Mouse (Mus musculus): ENCODE results near the gene Cntn5. TPM values are rescaled to one million over a fixed set of nuclear protein-coding genes. Genes with fewer than 3 reads are reported as not detected.

The Cntn5 gene
- polyA plus RNA-seq, 1 experiment from 2014 or later, result 0.65 TPM

DNA sequence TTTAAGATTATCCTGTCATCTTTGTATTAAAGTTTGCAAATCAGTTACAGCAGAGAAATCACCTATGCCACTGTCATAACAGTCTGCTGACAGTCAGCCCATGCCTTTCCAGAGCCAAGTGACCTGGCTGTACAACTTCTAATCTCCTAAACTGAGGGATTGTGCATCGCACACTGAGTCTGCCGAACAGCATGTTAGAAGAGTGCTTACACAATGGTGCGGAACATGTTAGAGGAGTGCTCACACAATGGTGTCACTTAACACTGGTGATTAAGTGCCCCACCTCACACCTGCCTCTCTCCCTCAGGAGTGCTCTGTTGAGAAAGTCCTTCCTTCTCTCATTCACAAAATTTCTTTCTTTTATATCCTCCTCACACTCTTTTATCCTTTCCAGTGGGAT is 889.4 kb downstream of the Cntn5 start:
- H3K9me3 ChIP-seq (ENCODE audit: control insufficient read depth, low read length), result no peaks in the 10 kb centered on the region
- ATAC-seq (ENCODE audit: low FRiP score, low TSS enrichment), result no peak
- WGBS, result 55% methylated on average over 3 of the region's 3 CpGs

GRCm38 (mm10) chr9:9984028-9984427 is 920.5 kb downstream of the Cntn5 start:
- Histone ChIP-seq H3K36me3 (ENCODE audit: control insufficient read depth, insufficient read depth, low read length) (no peaks in the 10 kb centered on the region), H3K27ac (ENCODE audit: low read depth, low read length) (no peak overlapping the region), H3K4me2 (replicated peaks; ENCODE audit: low read depth, low read length) (no peak overlapping the region), H3K4me1 (ENCODE audit: control insufficient read depth, insufficient read depth, low read length) (no peaks in the 10 kb centered on the region), H3K4me3 (ENCODE audit: low read length) (no peak overlapping the region), H3K9me3 (ENCODE audit: control insufficient read depth, low read length) (no peaks in the 10 kb centered on the region), H3K9ac (ENCODE audit: low read depth, low read length) (no peak overlapping the region), H3K27me3 (ENCODE audit: control insufficient read depth, insufficient read depth, low read length) (no peaks in the 10 kb centered on the region)
- no peak for ATAC-seq (ENCODE audit: low FRiP score, low TSS enrichment)
- 76% methylated on average over 8 of the region's 8 CpGs for WGBS

More for the DNA sequence above, 889.4 kb downstream of the Cntn5 start:
- H3K27ac ChIP-seq (ENCODE audit: low read depth, low read length), result no peak overlapping the region
- H3K4me3 ChIP-seq (ENCODE audit: low read length), result no peak overlapping the region
- no peak overlapping the region for H3K9ac ChIP-seq (ENCODE audit: low read depth, low read length)
- no peaks in the 10 kb centered on the region for H3K4me1 ChIP-seq (ENCODE audit: control insufficient read depth, insufficient read depth, low read length)
- H3K36me3 ChIP-seq (ENCODE audit: control insufficient read depth, insufficient read depth, low read length), result no peaks in the 10 kb centered on the region
- no peaks in the 10 kb centered on the region for H3K27me3 ChIP-seq (ENCODE audit: control insufficient read depth, insufficient read depth, low read length)
- no peak overlapping the region for H3K4me2 ChIP-seq (replicated peaks; ENCODE audit: low read depth, low read length)

DNA sequence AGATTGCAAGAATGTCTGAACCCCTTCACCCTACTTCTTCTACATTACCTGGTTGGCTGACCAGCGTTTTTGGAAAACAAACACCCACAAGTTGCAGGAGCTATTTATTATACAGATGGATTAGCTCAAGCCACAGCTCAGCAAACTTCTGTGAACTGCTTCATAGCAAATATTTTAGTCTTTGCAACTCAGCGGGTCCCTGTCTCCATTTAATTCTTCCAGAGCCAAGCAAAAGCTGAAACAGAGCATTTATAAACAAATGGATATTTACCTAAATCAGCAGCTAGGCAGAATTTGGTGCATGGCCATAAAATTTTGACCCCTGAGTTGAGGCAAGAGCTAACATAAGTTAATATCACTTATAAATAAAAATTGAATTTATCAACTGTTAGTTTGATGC is 921.4 kb downstream of the Cntn5 start:
- Histone ChIP-seq H3K4me1 (ENCODE audit: control insufficient read depth, insufficient read depth, low read length) (no peaks in the 10 kb centered on the region), H3K36me3 (ENCODE audit: control insufficient read depth, insufficient read depth, low read length) (no peaks in the 10 kb centered on the region), H3K9ac (ENCODE audit: low read depth, low read length) (no peak overlapping the region), H3K4me3 (ENCODE audit: low read length) (no peak overlapping the region), H3K27ac (ENCODE audit: low read depth, low read length) (no peak overlapping the region), H3K9me3 (ENCODE audit: control insufficient read depth, low read length) (no peaks in the 10 kb centered on the region), H3K4me2 (replicated peaks; ENCODE audit: low read depth, low read length) (no peak overlapping the region), H3K27me3 (ENCODE audit: control insufficient read depth, insufficient read depth, low read length) (no peaks in the 10 kb centered on the region)
- 48% methylated on average over 2 of the region's 2 CpGs for WGBS
- ATAC-seq (ENCODE audit: low FRiP score, low TSS enrichment), result peak; percentile 60; the same call in 1 of the 2 replicates

- Histone ChIP-seq H3K4me1 (ENCODE audit: control insufficient read depth, insufficient read depth, low read length) (no peaks in the 10 kb centered on the region), H3K4me2 (replicated peaks; ENCODE audit: low read depth, low read length) (no peak overlapping the region), H3K9me3 (ENCODE audit: control insufficient read depth, low read length) (no peaks in the 10 kb centered on the region), H3K9ac (ENCODE audit: low read depth, low read length) (no peak overlapping the region), H3K27me3 (ENCODE audit: control insufficient read depth, insufficient read depth, low read length) (no peaks in the 10 kb centered on the region), H3K4me3 (ENCODE audit: low read length) (no peak overlapping the region), H3K36me3 (ENCODE audit: control insufficient read depth, insufficient read depth, low read length) (no peaks in the 10 kb centered on the region), H3K27ac (ENCODE audit: low read depth, low read length) (no peak overlapping the region)
- ATAC-seq (ENCODE audit: low FRiP score, low TSS enrichment), result no peak
- 87% methylated on average over 4 of the region's 4 CpGs for WGBS
Measured at GRCm38 (mm10) chr9:9965370-9965769, 939.2 kb downstream of the Cntn5 start.

DNA sequence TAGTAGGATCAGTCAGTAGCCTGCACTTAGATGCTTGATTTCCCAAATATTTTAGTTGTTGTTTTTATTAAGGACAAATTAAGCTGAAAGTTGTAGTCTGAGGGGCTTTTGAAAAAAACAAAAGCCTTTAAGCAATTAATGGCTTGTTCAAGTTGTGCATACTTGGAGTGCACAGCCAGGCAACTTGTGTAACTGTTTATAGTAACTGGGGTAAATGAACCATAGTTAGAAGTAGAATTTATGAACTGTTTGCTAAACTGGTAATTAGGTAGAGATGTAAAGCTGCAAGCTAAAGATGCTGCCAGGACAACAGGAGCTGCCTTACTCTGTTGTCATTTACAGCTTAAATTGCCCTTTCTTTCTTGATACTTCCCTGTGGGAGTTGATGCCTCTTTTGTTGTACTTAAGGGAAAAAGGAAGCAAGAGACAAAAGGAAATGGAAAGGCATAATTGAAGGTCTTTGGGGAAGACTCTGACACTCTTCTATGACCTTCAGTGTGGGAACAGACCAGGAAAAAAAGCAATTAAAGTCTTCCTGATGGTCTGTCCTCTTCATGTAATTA is 943.9 kb downstream of the Cntn5 start:
- Histone ChIP-seq H3K9me3 (ENCODE audit: control insufficient read depth, low read length) (no peaks in the 10 kb centered on the region), H3K27me3 (ENCODE audit: control insufficient read depth, insufficient read depth, low read length) (no peaks in the 10 kb centered on the region), H3K4me3 (ENCODE audit: low read length) (no peak overlapping the region), H3K4me1 (ENCODE audit: control insufficient read depth, insufficient read depth, low read length) (no peaks in the 10 kb centered on the region), H3K36me3 (ENCODE audit: control insufficient read depth, insufficient read depth, low read length) (no peaks in the 10 kb centered on the region), H3K9ac (ENCODE audit: low read depth, low read length) (no peak overlapping the region), H3K27ac (ENCODE audit: low read depth, low read length) (no peak overlapping the region), H3K4me2 (replicated peaks; ENCODE audit: low read depth, low read length) (no peak overlapping the region)
- no peak for ATAC-seq (ENCODE audit: low FRiP score, low TSS enrichment)

DNA sequence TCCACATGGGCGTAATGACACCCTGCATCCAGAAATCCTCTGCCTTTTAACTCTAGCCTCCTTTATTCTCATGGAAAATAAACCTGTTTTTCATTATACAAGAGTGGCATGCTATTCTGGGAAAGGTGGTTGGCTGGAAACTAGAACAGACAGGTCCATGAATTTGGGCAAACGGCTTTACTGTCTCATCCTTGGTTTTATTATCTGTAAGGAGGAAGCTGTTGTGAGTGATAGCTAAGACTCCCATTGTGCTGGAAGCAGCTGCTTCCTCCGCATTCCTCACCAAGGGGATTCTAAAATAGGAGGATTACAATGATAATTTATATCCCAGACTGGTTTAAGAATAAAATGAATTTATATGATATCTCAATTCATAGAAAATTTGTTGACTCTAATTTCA is 955.2 kb downstream of the Cntn5 start:
- Histone ChIP-seq H3K9me3 (ENCODE audit: control insufficient read depth, low read length) (no peaks in the 10 kb centered on the region), H3K27ac (ENCODE audit: low read depth, low read length) (no peak overlapping the region), H3K27me3 (ENCODE audit: control insufficient read depth, insufficient read depth, low read length) (no peaks in the 10 kb centered on the region), H3K9ac (ENCODE audit: low read depth, low read length) (no peak overlapping the region), H3K4me2 (replicated peaks; ENCODE audit: low read depth, low read length) (no peak overlapping the region), H3K36me3 (ENCODE audit: control insufficient read depth, insufficient read depth, low read length) (no peaks in the 10 kb centered on the region), H3K4me3 (ENCODE audit: low read length) (no peak overlapping the region), H3K4me1 (ENCODE audit: control insufficient read depth, insufficient read depth, low read length) (no peaks in the 10 kb centered on the region)
- no peak for ATAC-seq (ENCODE audit: low FRiP score, low TSS enrichment)
- 46% methylated on average over 3 of the region's 3 CpGs for WGBS

- H3K27ac ChIP-seq (ENCODE audit: low read depth, low read length), result no peak overlapping the region
- no peak overlapping the region for H3K4me3 ChIP-seq (ENCODE audit: low read length)
- no peaks in the 10 kb centered on the region for H3K9me3 ChIP-seq (ENCODE audit: control insufficient read depth, low read length)
- no peak overlapping the region for H3K9ac ChIP-seq (ENCODE audit: low read depth, low read length)
- H3K4me2 ChIP-seq (replicated peaks; ENCODE audit: low read depth, low read length), result no peak overlapping the region
- H3K36me3 ChIP-seq (ENCODE audit: control insufficient read depth, insufficient read depth, low read length), result no peaks in the 10 kb centered on the region
- ATAC-seq (ENCODE audit: low FRiP score, low TSS enrichment), result no peak
- no peaks in the 10 kb centered on the region for H3K27me3 ChIP-seq (ENCODE audit: control insufficient read depth, insufficient read depth, low read length)
- no peaks in the 10 kb centered on the region for H3K4me1 ChIP-seq (ENCODE audit: control insufficient read depth, insufficient read depth, low read length)
- WGBS, result 86% methylated on average over 1 of the region's 1 CpGs
Measured at GRCm38 (mm10) chr9:9944872-9945271, 959.7 kb downstream of the Cntn5 start.

GRCm38 (mm10) chr9:9937444-9938436 is 966.8 kb downstream of the Cntn5 start:
- no peak overlapping the region for H3K4me3 ChIP-seq (ENCODE audit: low read length)
- H3K4me1 ChIP-seq (ENCODE audit: control insufficient read depth, insufficient read depth, low read length), result no peaks in the 10 kb centered on the region
- no peak for ATAC-seq (ENCODE audit: low FRiP score, low TSS enrichment)
- no peaks in the 10 kb centered on the region for H3K36me3 ChIP-seq (ENCODE audit: control insufficient read depth, insufficient read depth, low read length)
- H3K27ac ChIP-seq (ENCODE audit: low read depth, low read length), result no peak overlapping the region
- no peak overlapping the region for H3K9ac ChIP-seq (ENCODE audit: low read depth, low read length)
- H3K4me2 ChIP-seq (replicated peaks; ENCODE audit: low read depth, low read length), result no peak overlapping the region
- H3K27me3 ChIP-seq (ENCODE audit: control insufficient read depth, insufficient read depth, low read length), result no peaks in the 10 kb centered on the region
- H3K9me3 ChIP-seq (ENCODE audit: control insufficient read depth, low read length), result no peaks in the 10 kb centered on the region
- whole genome bisulfite sequencing, result 88% methylated on average over 1 of the region's 1 CpGs

- H3K36me3 ChIP-seq (ENCODE audit: control insufficient read depth, insufficient read depth, low read length), result no peaks in the 10 kb centered on the region
- H3K4me3 ChIP-seq (ENCODE audit: low read length), result no peak overlapping the region
- no peaks in the 10 kb centered on the region for H3K4me1 ChIP-seq (ENCODE audit: control insufficient read depth, insufficient read depth, low read length)
- H3K9me3 ChIP-seq (ENCODE audit: control insufficient read depth, low read length), result 0 out of 2 replicates have a peak, but pooled peaks cover 2% of the 10 kb centered on the region
- H3K27ac ChIP-seq (ENCODE audit: low read depth, low read length), result no peak overlapping the region
- ATAC-seq (ENCODE audit: low FRiP score, low TSS enrichment), result no peak
- no peak overlapping the region for H3K9ac ChIP-seq (ENCODE audit: low read depth, low read length)
- 93% methylated on average over 3 of the region's 3 CpGs for WGBS
- no peak overlapping the region for H3K4me2 ChIP-seq (replicated peaks; ENCODE audit: low read depth, low read length)
- no peaks in the 10 kb centered on the region for H3K27me3 ChIP-seq (ENCODE audit: control insufficient read depth, insufficient read depth, low read length)
Measured at GRCm38 (mm10) chr9:9920580-9920979, 984.0 kb downstream of the Cntn5 start.

Measured in kidney, embryonic 14.5 days (tissue).